Mouse (Mus musculus) spleen, adult 10 weeks (tissue): Measurements from ENCODE around the gene Hmces. TPM values are rescaled to one million over a fixed set of nuclear protein-coding genes. Genes with fewer than 3 reads are reported as not detected.

Source experiments
- polyA plus RNA-seq: library from polyadenylated mRNA; stranded (reverse); fragments of 350-450 nt; fragmentation: Illumina TruSeq; extraction: RNeasy Lipid Tissue Mini Kit (QIAGEN cat#74804); gene quantifications from one replicate; pipeline ENCODE4 v1.2.3, GENCODE M21; 2015; ENCODE audit warnings: low replicate concordance; ENCODE audit not compliant: insufficient read depth

Hmces gene
- polyA plus RNA-seq = 42.0 TPM

GRCm38 (mm10) chr6:87913661-87914325, at the start of gene Hmces:
Gene Hmces, plus strand, starts transcription at chr6:87913935.

GRCm38 (mm10) chr6:87887594-87888233, 26.0 kb upstream of the Hmces start, which contains the start of gene Copg1:
Gene Copg1, plus strand, starts transcription at chr6:87887814.

GRCm38 (mm10) chr6:87981547-87982256, 68.0 kb downstream of the Hmces start, which contains the start of gene H1fx:
Gene H1fx, minus strand, starts transcription at chr6:87981637.

Other genes starting within 250 kb of the Hmces start
- gene Aplf, start 241.7 kb upstream of the Hmces start, polyA plus RNA-seq = 11.1 TPM
- 1.9 TPM for gene Efcc1, start 183.1 kb upstream of the Hmces start, polyA plus RNA-seq
- 1.3 TPM for gene Gp9, start 135.9 kb upstream of the Hmces start, polyA plus RNA-seq
- gene Rab43, start 101.8 kb upstream of the Hmces start, polyA plus RNA-seq = 45.6 TPM
- 10.1 TPM for gene Gm45140, start 78.1 kb upstream of the Hmces start, polyA plus RNA-seq
- gene Isy1, start 75.1 kb upstream of the Hmces start, polyA plus RNA-seq = 104 TPM
- 613 TPM for gene Cnbp, start 62.8 kb upstream of the Hmces start, polyA plus RNA-seq
- gene Copg1, start 26.1 kb upstream of the Hmces start, polyA plus RNA-seq = 81.5 TPM
- gene H1fx, start 67.7 kb downstream of the Hmces start, polyA plus RNA-seq = not detected
- 239 TPM for gene Rab7, start 131.3 kb downstream of the Hmces start, polyA plus RNA-seq
- 175 TPM for gene Rpn1, start 170.5 kb downstream of the Hmces start, polyA plus RNA-seq